Mouse (Mus musculus): Measurements from ENCODE around the gene Slc8b1. TPM values are rescaled to one million over a fixed set of nuclear protein-coding genes. Genes with fewer than 3 reads are reported as not detected.

Gene Slc8b1
- total and polyA plus RNA-seq, 3 experiments, result 3.2 to 5.8 (median 5.1) TPM

GRCm38 (mm10) chr5:120479538-120479937, 31.4 kb upstream of the Slc8b1 start:
- no peak for DNase-seq (ENCODE audit: extremely low read depth)
- no peak for TF ChIP-seq ELF1 (IDR thresholded peaks at IDR 0.05; ENCODE audit: low read depth, low read length)
- TF ChIP-seq BHLHE40 (IDR thresholded peaks at IDR 0.05; ENCODE audit: low read depth, low read length), result no peak
- TF ChIP-seq MAFK (IDR thresholded peaks at IDR 0.05; ENCODE audit: insufficient replicate concordance, low read length), result no peak
- no peak for TF ChIP-seq MEF2A (IDR thresholded peaks at IDR 0.05; ENCODE audit: borderline replicate concordance, low read depth, low read length)
- peak; percentile 27 for TF ChIP-seq RAD21 (IDR thresholded peaks at IDR 0.05; ENCODE audit: low read depth, low read length)
- TF ChIP-seq SMC3 (IDR thresholded peaks at IDR 0.05; ENCODE audit: low read depth, low read length), result peak; percentile 36
- TF ChIP-seq MAX (IDR thresholded peaks at IDR 0.05; ENCODE audit: low read length), result no peak
- peak in 1 of 2 experiments; percentile 48; a peak in 2 of 4 replicates for TF ChIP-seq CTCF (conservative IDR thresholded peaks at IDR 0.05 in 1 of 2, IDR thresholded peaks at IDR 0.05 in 1 of 2; ENCODE audit: low read depth in 2 of 2, low read length in 2 of 2)
- TF ChIP-seq ZNF384 (IDR thresholded peaks at IDR 0.05; ENCODE audit: low read depth, low read length), result no peak
- H3K36me3 ChIP-seq (replicated peaks in 1 of 2; ENCODE audit: control insufficient read depth in 1 of 2, insufficient read depth in 1 of 2, low read length in 1 of 2), result peaks cover 10 to 18% of the 10 kb centered on the region in 2 experiments
- H3K9ac ChIP-seq (ENCODE audit: insufficient read depth, low read depth), result no peak overlapping the region
- H3K9me3 ChIP-seq (replicated peaks; ENCODE audit: low read length), result peaks cover 3% of the 10 kb centered on the region
- H3K4me2 ChIP-seq (ENCODE audit: insufficient read depth, low read depth, poor library complexity, severe bottlenecking), result no peak overlapping the region
- peaks cover 0 to 21% of the 10 kb centered on the region in 2 experiments; a peak in 3 of 4 replicates for H3K4me1 ChIP-seq (ENCODE audit: control insufficient read depth in 1 of 2, insufficient read depth in 2 of 2)
- H3K79me2 ChIP-seq (replicated peaks; ENCODE audit: control insufficient read depth, extremely low read depth, insufficient read depth, poor library complexity, severe bottlenecking), result no peaks in the 10 kb centered on the region
- H3K27me3 ChIP-seq (replicated peaks), result peaks cover 24% of the 10 kb centered on the region
- dilution Hi-C loops (cut with MboI; ENCODE audit: extremely low pct_ligation_motif_present, extremely low pct_unique_long_range_greater_than_20kb, low sequenced_read_pairs), result no loop called here
- in situ Hi-C loops (cut with MboI; ENCODE audit: low pct_ligation_motif_present, low pct_unique_long_range_greater_than_20kb, low sequenced_read_pairs), result no loop called here
- H3K4me3 ChIP-seq (replicated peaks in 1 of 3; ENCODE audit: low read depth in 2 of 3, low read length in 2 of 3, poor library complexity in 1 of 3), result no peak overlapping the region
- H3K27ac ChIP-seq (ENCODE audit: insufficient read depth, low read depth), result no peak overlapping the region

DNA sequence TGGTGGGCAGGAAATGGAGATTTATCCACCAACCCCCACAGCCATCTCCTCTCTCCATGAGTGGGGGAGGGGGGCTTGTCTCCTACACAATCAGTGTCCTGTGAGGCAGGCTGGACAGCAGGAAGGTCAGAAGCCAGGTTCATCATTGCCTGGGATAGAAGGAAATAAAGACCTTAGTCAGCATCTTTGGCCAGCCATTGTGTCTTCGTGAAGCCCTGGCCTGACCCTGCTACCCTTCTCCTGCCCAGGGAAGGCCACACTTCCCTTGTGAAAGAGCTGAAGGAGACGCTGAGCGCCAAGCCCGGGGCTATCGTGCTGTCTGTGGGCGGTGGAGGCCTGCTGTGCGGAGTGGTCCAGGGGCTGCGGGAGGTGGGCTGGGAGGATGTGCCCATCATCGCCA, 29.8 kb upstream of the Slc8b1 start:
- no peak overlapping the region for H3K4me2 ChIP-seq (ENCODE audit: insufficient read depth, low read depth, poor library complexity, severe bottlenecking)
- H3K9ac ChIP-seq (ENCODE audit: insufficient read depth, low read depth), result no peak overlapping the region
- H3K9me3 ChIP-seq (replicated peaks; ENCODE audit: low read length), result peaks cover 3% of the 10 kb centered on the region
- no peak overlapping the region for H3K4me3 ChIP-seq (replicated peaks in 1 of 3; ENCODE audit: low read depth in 2 of 3, low read length in 2 of 3, poor library complexity in 1 of 3)
- no peaks in the 10 kb centered on the region for H3K79me2 ChIP-seq (replicated peaks; ENCODE audit: control insufficient read depth, extremely low read depth, insufficient read depth, poor library complexity, severe bottlenecking)
- in situ Hi-C loops (cut with MboI; ENCODE audit: low pct_ligation_motif_present, low pct_unique_long_range_greater_than_20kb, low sequenced_read_pairs), result no loop called here
- H3K27me3 ChIP-seq (replicated peaks), result peaks cover 14% of the 10 kb centered on the region
- no peak for DNase-seq (ENCODE audit: extremely low read depth)
- dilution Hi-C loops (cut with MboI; ENCODE audit: extremely low pct_ligation_motif_present, extremely low pct_unique_long_range_greater_than_20kb, low sequenced_read_pairs), result no loop called here
- H3K27ac ChIP-seq (ENCODE audit: insufficient read depth, low read depth), result no peak overlapping the region
- peaks cover 3 to 38% of the 10 kb centered on the region in 2 experiments; a peak in 3 of 4 replicates for H3K4me1 ChIP-seq (ENCODE audit: control insufficient read depth in 1 of 2, insufficient read depth in 2 of 2)
- H3K36me3 ChIP-seq (replicated peaks in 1 of 2; ENCODE audit: control insufficient read depth in 1 of 2, insufficient read depth in 1 of 2, low read length in 1 of 2), result peaks cover 26 to 35% of the 10 kb centered on the region in 2 experiments
- TF ChIP-seq MAFK (IDR thresholded peaks at IDR 0.05; ENCODE audit: insufficient replicate concordance, low read length) (peak; percentile 73), ELF1 (IDR thresholded peaks at IDR 0.05; ENCODE audit: low read depth, low read length) (no peak), ETS1 (conservative IDR thresholded peaks at IDR 0.05; ENCODE audit: low read depth, low read length) (no peak), POLR2AphosphoS2 (IDR thresholded peaks at IDR 0.05; ENCODE audit: low read depth, low read length) (no peak), ZMIZ1 (IDR thresholded peaks at IDR 0.05; ENCODE audit: low read depth, low read length) (no peak), HCFC1 (IDR thresholded peaks at IDR 0.05; ENCODE audit: low read depth, low read length) (no peak), TBP (conservative IDR thresholded peaks at IDR 0.05; ENCODE audit: low read depth, low read length) (no peak), GABPA (IDR thresholded peaks at IDR 0.05; ENCODE audit: insufficient replicate concordance, low read depth, low read length) (no peak)
